Mouse (Mus musculus): ENCODE measurements around the gene Mex3d.

Gene Mex3d

DNA sequence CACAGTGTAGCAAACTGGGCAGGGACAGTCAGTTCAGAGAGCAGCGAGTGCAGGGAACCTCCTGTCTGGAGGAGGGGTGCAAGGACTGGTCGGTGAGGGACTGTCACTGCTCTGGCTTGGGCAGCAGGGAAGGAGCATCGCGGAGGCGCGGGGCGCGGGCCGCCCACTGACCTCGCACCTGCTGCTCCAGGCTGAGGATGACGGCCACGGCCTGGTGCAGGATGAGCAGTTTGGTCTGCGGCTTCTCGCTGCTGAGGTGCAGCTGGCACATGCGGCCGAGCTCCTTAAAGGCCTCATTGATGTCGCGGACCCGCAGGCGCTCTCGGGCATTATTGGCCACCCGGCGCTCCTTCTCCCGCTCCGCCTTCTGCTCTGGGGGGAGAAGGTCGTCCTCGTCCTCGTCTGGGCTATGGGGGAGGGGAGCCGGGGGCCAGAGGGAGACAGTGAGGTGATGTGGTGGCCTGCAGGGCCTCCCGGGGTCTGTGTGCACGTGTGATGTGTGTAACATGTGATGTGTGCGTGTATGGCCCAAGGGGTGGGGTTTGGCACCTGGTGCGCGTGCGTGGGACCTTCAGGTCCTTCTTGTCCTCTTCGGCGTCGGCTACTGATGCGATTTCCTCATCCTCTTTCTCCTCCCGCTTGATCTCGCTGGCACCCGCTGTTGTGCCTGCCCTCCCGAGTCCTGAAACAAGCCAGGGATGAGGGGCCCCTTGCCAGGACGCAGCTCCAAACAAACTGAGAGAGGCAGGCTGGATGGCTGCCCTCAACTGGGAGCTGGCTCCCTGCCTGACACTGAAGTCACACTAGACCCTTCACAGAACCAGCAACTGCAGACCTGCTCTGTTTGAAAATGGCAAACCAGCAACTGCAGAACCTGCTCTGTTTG is 25.4 kb upstream of the Mex3d start:
- peak; percentile 26 for DNase-seq (ENCODE audit: low read depth)

DNA sequence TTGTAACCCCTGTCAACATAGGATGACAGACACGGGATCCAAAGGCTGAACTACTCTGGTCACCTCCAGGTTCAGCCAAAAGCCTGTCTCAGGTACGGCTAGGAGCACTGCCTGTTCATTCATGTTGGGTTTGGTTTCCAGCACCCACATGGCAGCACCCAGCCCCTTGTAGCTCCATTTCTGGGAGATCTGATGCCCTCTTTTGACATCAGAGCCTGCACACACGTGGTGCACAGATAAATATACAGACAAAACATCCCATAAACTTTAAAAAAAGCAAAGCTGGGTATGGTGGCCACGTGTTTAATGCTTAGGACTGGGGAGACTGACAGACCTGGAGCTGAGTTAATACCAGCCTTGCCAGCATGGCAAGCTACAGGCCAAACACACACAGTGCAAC is 20.5 kb upstream of the Mex3d start:
- DNase-seq (ENCODE audit: low read depth), result no peak

DNA sequence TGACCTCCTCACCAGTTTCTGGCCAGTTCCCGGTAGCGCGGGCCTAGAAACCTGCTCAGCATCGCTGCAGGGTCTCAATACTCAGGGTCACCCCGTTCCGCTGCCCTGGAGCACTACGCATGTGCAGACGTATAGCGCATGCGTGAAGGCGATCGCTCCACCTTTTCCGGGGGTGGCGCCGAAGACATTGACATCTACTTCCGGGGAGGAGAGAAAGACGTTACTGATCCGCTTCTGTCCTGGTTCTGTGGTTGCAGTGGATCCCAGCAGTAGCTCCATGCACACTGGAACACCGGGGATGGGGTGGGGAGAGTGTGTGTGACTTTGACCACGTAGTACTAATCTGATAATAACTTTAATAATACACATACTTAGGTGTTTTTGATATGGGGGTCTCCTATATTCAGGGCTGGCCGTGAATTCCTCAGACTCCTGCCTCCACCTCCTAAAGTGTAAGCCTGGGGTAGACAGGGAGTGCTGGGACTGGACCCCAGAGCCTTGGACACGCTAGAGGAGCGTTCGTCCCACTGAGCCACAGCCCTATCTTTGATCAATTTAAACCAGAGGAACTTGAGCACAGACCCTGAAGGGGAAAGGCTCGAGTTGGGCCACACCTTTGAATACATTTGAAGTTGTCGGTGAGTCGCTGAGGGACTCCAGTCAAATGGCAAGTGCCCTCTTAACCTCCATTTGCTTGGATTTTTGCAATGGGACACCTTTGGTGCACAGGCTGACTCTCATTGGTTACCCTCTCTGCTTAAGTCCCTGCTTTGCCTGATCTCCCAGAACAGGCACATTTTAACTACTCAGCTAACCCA is 19.4 kb upstream of the Mex3d start, which contains the start of gene Uqcr11:
TSS of gene Uqcr11 (minus strand) at position 147 of the 818 bp plus-strand sequence.
- DNase-seq (ENCODE audit: low read depth), result peak; percentile 82

DNA sequence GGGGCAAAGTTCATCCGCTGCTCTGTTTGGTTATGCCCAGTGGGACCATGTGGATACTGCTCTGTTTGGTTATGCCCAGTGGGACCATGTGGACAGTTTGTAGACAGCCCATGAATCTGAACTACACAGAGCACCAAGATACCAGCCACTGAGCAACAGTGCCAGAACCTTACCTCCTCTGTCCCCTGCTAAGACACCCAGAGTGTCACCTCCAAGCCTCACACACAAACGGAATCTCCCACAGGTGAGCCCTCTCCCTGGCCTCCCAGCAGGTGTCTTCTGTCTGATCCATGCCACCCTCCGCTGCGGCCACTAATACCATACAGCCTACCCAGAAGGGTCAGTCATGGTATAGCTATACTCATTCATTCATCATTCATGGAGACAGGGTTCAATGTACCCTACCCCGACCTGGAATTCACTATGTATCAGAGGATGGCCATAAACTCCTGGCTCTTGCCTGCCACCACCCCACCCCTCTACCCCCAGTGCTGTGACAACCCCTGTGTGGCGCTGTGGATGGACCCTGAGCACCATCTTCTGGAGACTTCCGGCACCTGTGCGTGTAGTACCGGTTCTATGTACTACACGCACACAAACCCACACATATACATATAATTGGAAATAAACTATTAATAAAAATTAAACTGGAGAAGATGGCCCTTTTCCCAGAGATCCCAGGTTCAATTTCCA is 18.2 kb upstream of the Mex3d start:
- DNase-seq (ENCODE audit: low read depth), result no peak

DNA sequence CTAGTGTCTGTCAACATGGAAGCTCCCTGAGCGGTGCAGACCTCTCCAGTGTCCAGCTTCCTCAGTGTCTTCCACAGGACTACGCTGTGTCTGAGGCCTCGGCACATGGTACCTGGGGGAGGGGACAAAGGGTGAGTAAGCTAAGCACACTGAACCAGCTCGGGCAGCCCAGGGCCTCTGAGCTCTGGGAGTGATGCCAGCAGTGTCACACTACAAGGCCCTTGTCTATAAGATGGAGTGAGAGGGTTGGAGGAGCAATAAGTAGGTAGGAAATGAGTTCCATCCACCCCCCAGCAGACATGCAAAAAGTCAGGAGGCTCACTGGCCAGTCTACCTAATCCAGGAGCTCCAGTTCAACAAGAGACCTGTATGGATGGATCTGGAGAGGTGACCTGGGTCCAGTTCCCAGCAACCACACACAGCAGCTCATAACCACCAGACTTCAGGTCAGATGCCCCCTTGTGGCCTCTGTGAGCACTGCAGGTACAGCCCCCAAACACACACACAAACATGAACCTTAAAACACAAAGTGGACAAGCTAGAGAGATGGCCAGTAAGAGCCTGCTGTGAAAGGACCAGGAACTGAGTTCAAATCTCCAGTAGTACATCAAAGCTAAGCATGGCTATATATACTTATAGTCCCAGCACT is 15.7 kb upstream of the Mex3d start:
- DNase-seq (ENCODE audit: low read depth), result no peak

DNA sequence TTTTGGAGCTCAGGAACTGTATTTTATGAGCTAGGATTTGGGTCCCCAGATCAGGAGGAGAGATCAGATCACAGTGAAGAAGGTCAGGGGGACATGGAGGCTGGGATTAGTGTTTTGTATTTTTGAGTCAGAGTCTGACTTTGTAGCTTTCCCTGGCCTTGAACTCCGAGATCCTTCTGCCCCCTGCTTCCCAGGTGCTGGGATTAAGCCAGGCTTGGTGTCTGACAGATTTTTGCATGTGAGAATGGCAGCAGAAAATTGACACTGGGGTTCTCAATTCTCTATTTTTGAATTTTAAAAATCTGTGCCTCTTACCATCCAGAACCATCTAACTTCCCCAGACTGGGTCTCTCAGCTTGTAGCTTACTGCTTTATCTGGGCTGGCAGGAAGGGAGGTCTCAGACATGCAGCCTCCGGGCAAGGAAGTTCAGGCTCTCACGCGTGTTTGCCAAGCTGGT is 13.3 kb upstream of the Mex3d start:
- no peak for DNase-seq (ENCODE audit: low read depth)

DNA sequence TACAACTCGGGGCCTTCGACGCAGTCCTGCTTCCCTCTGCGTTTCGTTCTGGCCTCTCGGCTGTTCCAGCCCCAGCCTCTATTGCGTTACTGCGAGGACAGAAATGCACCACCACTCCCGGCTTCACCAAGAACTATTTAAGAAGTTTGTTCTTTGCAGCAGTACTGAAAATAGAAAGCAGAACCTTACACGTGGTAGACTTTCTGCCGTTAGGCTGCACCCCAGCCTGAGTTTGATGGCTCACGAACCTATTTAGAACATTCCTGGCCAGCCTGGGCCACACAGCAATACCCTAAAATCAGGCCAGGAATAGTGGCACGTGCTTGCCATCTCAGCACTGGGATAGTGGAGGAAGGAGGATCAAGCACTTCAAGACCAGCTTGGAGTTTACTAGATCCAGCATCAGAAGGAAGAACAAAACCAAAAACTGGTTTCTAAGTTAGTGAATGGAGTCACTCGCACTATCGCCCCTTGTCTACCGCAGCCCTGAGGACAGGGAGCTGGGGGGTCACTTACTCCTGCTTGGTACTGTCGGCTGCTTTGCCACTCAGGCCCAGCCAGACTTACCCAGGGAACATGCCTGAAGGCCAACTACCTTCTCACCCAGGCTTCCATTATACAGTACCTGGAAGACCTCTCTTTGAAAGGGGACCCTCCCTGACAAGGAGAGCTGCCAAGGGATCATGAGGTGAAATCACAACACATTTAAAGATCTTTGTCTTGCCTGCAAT is 12.7 kb upstream of the Mex3d start:
- no peak for DNase-seq (ENCODE audit: low read depth)

DNA sequence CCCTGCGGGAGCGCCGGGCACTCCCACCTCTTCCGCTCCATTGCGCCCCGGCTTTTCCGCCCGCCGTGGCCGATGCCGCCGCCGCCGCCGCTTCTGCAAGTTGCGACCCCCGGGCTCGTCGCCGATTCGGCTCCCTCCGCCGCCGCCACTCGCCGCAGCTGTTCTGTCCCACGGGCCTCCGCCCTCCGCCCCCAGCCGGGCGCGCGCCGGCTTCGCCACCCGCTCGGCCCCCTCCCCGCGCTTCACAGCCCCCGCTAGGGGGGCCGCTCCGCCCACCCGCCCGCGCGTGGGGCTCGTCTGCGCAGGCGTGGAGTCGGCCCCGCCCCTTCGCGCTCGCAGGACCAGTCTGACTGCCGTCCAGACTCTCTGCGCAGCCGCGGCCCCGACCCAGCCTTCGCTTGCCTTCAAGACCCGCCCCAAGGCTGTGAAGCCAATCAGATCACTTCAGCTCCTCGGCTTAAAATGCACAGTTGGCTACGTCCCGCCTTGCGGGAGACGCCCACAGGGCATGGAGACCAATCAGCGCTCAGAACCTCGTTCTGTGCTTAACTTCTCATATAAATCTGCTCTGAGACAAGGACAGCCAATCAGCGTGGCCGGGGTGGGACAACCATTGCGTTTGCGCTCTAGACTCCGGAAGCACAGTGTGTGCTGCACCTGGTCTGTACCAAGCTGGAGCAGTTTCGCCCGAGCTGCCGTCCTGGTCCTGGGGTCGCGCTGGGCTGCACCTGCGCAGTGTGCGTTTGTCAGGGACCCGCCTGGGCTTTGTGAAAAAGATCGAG is 11.9 kb upstream of the Mex3d start, which contains the start of gene Mbd3:
TSS of gene Mbd3 (minus strand) at position 360 of the 782 bp plus-strand sequence.
- DNase-seq (ENCODE audit: low read depth), result peak; percentile 100

DNA sequence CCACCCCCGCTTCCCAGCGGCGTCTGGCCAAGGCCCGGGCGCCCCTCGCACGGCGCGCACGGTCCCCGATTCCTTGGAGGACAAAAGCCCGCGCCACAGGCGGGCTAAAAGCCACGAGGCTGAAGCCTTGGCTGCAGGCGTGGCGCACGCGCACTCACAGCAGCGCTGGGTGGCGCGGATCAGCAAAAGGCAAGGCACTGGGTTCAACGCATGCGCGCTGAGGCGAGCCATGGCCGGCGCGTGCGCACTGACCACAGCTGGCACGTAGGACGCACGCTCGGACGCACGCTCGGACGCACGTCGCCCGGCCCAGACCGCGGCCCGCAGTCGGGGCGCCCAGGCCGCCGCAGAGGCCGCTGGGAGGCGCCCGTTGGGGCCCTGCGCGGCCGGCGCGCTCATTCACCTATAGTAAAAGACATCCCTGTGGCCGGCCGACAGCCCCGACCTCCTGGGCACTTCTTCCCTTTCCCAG is 11.3 kb upstream of the Mex3d start:
- peak; percentile 97 for DNase-seq (ENCODE audit: low read depth)

DNA sequence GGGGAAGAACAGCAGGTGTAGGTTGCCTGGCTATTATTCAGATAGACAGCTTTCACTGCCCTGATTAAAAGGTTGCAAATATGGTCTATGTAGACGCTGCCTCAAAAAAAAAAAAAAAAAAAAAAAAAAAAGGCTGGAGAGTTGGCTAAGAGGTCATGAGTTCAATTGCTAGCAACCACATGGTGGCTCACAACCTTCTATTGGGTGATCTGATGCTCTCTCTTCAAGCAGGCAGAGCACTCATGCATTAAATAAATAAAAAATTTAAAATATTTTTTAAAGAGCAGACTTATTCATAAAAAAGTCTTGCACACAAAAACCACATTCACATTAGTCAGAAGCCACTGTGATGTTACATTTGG is 10.7 kb upstream of the Mex3d start:
- no peak for DNase-seq (ENCODE audit: low read depth)

DNA sequence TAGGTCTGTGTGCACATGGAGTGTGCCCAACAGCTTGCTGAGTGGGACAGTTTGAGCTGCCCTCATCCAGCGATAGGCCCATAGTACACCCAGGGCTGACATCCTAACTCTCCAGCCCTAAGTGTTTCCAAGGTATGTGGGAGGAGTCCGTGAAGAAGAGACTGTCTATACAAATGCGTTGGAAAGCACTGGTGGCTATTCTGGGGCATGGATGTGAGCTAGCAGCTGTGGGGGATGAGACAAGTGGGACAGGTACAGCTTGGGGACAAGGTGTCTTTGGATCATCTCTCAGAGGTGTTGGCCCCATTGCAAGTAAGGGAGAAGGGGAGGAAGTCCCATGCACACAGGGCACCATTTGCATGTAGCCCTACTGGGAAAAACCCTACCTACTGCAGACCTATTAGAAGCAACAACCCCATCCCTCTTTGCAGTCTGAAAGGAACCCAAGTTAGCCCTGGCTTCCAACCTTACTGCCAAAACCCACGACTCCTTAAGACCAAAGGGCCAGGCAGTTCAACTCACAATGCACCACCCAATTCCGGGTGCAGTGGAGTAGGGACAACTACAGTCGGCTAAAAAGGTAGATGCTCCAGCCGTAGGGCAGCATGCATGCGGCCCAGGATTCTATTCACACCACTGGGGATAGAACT is 10.2 kb upstream of the Mex3d start:
- no peak for DNase-seq (ENCODE audit: low read depth)

DNA sequence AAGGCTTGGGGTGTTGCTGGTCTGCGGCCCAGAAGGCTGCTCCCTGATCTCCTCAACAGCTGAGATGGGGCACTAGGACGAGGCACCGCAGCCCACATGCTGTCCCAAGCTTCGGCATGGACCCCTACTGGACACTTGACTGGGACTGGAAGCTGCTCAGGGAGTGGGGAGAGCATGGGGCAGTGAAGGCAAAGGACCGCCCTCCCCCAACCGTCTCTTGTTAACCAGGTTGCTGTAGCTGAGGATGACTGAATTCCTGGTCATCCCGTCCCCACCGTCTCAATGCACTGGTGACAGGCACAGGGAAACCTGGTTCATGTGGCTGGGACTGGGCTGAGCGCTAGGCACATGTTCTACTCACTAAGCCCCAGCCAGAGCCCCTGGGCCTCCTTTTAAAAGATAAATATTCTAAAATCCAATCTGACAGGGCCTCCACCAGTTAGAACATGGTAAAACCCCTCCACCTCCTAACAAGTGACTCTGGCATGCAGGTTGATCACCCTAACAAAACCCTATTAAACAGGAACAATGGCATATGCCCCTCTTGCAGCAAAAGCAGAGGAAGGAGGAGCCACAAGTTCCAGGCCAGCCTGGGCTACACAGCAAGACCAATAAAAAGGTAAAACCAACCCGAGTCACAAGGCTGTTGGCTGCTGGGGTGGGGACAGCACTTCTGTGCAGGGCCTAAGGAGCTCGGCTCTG is 9.5 kb upstream of the Mex3d start:
- DNase-seq (ENCODE audit: low read depth), result no peak

DNA sequence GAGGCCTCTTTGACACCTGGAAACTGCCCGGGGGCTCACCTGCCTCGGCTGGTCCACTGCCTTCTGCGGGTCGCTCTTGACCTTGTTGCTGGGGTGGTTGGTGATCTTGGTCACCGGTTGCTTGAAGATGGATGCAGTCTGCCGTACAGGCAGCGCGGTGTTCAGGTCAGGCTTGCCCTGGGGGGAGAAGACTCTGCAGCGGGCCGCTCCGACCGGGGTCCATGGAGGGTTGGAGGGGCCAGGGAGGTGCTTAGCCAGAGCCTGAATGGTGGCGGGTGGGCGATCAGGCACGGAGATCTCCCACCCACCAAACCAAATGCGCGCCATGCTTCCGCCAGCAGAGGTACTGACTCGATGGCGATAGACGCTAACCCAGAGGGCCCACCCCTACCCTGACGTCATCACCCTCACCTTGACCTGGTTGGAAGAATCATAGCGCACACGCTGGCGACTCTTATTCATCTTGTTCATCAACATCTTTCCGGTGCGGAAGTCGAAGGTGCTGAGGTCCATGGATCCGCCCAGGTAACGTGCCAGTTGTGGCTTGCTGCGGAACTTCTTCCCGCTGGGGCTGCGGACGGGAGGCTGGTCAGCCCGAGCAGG is 7.7 kb upstream of the Mex3d start:
- DNase-seq (ENCODE audit: low read depth), result no peak

DNA sequence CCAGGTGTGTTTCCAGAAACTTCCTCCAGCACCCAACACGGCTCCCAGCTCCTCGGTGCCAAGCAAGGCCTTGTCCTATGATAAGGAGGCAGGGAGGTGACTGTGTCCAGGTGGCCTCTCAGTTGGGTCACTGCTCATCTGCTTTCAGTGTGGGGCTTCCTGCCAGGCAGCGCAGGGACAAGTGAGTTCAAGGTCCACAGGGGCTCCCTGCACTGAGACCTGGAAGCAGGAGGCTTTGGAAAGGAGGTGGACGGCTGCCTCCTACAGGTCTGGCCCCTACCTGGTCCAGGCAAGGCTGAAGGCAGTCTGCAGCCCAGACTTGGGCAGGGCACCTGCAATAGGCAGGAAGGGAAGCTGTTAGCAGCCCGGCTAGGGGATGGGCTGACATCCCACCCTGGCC is 5.2 kb upstream of the Mex3d start:
- DNase-seq (ENCODE audit: low read depth), result no peak

DNA sequence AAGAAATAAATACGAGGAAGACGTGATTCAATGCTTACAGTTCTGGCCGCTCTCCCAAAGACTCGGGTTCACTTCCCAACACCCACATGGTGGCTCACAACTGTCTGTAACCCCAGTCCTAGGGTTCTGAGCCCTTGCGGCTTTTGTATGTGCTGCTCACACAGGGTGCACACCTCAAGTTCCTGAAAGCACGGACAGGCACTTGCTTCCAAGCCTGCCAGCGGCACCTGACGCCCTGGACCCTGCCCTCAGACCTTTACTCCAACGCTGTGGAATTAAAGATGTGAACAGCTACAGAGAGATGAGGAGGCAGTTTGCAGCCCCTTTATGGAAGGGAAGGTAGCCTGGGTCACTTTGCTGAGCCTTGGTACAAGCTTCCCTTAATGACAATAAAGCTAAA is 3.2 kb upstream of the Mex3d start:
- no peak for DNase-seq (ENCODE audit: low read depth)

DNA sequence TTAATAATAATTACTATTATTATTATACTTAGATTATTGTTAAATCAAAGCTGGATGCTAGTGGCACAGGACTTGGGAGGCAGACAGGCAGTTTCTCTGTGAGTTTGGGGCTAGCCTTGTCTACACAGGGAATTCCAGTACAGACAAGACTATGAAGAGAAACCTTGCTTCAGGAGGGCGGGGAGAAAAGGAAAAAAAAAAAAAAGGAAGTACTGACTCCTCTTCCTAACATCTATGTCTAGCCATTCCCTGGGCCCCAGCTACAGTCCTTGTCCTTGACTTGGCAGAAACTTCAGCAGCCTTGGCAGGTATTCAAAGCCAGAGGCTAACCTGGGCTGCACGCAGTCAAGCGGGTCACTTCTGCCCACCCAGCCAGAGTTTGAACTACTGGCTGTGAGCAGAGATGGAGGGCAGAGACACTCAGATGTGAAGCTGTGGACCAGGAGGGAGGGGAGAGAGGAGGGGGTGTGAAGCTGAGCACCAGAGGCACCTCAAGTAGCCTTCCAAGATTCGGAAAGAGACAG is 1.8 kb upstream of the Mex3d start:
- DNase-seq (ENCODE audit: low read depth), result no peak

DNA sequence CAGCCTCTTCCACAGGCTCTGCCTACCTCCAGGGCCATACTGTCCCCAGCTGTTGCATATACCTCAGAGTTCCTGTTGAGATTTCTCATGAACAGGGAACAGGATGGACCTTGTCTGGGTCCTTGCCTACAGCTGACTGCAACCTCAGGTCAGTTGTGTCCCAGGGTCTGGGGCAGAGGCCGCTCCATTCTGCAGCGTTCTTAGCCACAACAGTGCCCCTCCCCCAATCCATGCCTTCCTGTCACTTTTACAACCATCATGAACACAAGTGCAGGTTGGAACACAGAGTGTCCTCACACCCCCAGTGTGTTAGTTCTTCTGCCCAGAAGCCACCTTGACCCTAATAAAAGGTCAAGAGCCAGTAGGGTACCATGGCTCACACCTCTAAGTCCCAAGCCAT is 1.3 kb upstream of the Mex3d start:
- no peak for DNase-seq (ENCODE audit: low read depth)

DNA sequence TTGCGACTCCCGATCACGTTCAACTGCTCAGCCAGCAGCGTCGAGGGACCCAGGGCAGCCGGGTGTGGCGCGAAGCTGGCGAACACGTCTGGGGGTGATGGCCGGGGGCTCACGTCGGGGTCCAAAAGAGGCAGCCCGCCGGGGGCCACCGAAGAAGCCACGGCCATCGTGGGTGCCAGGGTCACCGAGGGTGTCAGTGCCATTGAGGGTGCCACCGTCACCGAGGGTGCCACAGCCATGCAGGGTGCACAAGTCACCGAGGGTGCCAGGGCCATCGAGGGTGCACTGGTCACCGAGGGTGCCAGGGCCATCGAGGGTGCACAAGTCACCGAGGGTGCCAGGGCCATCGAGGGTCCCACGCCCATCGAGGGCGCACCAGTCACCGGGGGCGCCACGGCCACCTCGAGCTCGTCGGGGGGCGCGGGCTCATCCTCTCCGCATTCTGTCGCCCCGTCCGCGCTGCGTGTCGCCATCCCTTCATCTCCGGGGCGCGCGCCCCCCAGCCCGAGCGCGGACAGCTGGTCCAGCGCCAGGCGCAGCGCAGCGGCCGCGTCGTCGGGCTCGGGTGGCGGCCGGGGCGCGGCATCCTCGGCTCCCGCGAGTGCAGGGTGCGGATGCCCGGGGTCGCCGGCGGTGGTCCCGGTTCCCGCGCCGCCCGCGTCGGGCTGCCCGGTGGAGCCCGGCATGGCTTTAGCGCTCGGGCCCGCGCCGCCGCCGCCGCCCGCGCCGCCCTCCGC is 556 bp downstream of the Mex3d start:
- DNase-seq (ENCODE audit: low read depth), result no peak

All from fibroblast of lung, adult 2 months (primary cell).